Mouse (Mus musculus): ENCODE data around the gene Cdca7l. TPM values are rescaled to one million over a fixed set of nuclear protein-coding genes. Genes with fewer than 3 reads are reported as not detected.
A peak's percentile ranks its signal among the peaks of the same experiment; 100 is the strongest.

Cdca7l gene
- polyA plus RNA-seq, 1 experiment from 2014 or later: 9.7 TPM

- no peak for ATAC-seq
- WGBS: 21% methylated on average over 1 of the region's 1 CpGs
Measured at GRCm38 (mm10) chr12:117783426-117783825, 20.7 kb upstream of the Cdca7l start.

GRCm38 (mm10) chr12:117786621-117787020 is 17.5 kb upstream of the Cdca7l start:
- 18% methylated on average over 6 of the region's 6 CpGs for WGBS
- Histone ChIP-seq H3K36me3 (no peaks in the 10 kb centered on the region), H3K27ac (no peak overlapping the region), H3K4me2 (replicated peaks) (no peak overlapping the region), H3K9me3 (no peaks in the 10 kb centered on the region), H3K4me1 (replicated peaks) (peaks cover 21% of the 10 kb centered on the region), H3K4me3 (replicated peaks) (no peak overlapping the region), H3K9ac (replicated peaks) (no peak overlapping the region), H3K27me3 (peaks cover 24% of the 10 kb centered on the region)
- ATAC-seq: no peak

More at GRCm38 (mm10) chr12:117783426-117783825, 20.7 kb upstream of the Cdca7l start:
- no peak overlapping the region for H3K27ac ChIP-seq
- H3K9ac ChIP-seq (replicated peaks): no peak overlapping the region
- no peak overlapping the region for H3K4me3 ChIP-seq (replicated peaks)
- H3K4me1 ChIP-seq (replicated peaks): peaks cover 11% of the 10 kb centered on the region
- peaks cover 15% of the 10 kb centered on the region for H3K27me3 ChIP-seq
- H3K36me3 ChIP-seq: no peaks in the 10 kb centered on the region
- H3K9me3 ChIP-seq: no peaks in the 10 kb centered on the region
- no peak overlapping the region for H3K4me2 ChIP-seq (replicated peaks)

GRCm38 (mm10) chr12:117788513-117789011 is 15.5 kb upstream of the Cdca7l start:
- Histone ChIP-seq H3K9ac (replicated peaks) (peak overlapping the region; percentile 59), H3K4me2 (replicated peaks) (peak overlapping the region; percentile 62), H3K27me3 (peaks cover 37% of the 10 kb centered on the region), H3K9me3 (no peaks in the 10 kb centered on the region), H3K4me3 (replicated peaks) (peak overlapping the region; percentile 34), H3K4me1 (replicated peaks) (peaks cover 18% of the 10 kb centered on the region), H3K36me3 (no peaks in the 10 kb centered on the region), H3K27ac (no peak overlapping the region)
- ATAC-seq: peak; percentile 82
- WGBS: 6% methylated on average over 24 of the region's 24 CpGs

GRCm38 (mm10) chr12:117789017-117789416 is 15.1 kb upstream of the Cdca7l start:
- WGBS: 9% methylated on average over 7 of the region's 7 CpGs
- peak; percentile 77 for ATAC-seq
- Histone ChIP-seq H3K27ac (no peak overlapping the region), H3K4me3 (replicated peaks) (peak overlapping the region; percentile 34; the same call in 1 of the 2 replicates), H3K4me1 (replicated peaks) (peaks cover 15% of the 10 kb centered on the region), H3K4me2 (replicated peaks) (peak overlapping the region; percentile 62), H3K9ac (replicated peaks) (no peak overlapping the region), H3K9me3 (no peaks in the 10 kb centered on the region), H3K27me3 (peaks cover 37% of the 10 kb centered on the region), H3K36me3 (no peaks in the 10 kb centered on the region)

GRCm38 (mm10) chr12:117795303-117795702 is 8.8 kb upstream of the Cdca7l start:
- no peak overlapping the region for H3K9ac ChIP-seq (replicated peaks)
- H3K27ac ChIP-seq: no peak overlapping the region

GRCm38 (mm10) chr12:117805576-117805975 is 1.5 kb downstream of the Cdca7l start:
- Histone ChIP-seq H3K4me1 (replicated peaks) (peaks cover 47% of the 10 kb centered on the region), H3K4me3 (replicated peaks) (no peak overlapping the region), H3K27ac (no peak overlapping the region), H3K36me3 (no peaks in the 10 kb centered on the region), H3K27me3 (peaks cover 14% of the 10 kb centered on the region; the same call in 1 of the 2 replicates), H3K9ac (replicated peaks) (no peak overlapping the region), H3K4me2 (replicated peaks) (peak overlapping the region; percentile 22; the same call in 1 of the 2 replicates), H3K9me3 (no peaks in the 10 kb centered on the region)
- 70% methylated on average over 4 of the region's 4 CpGs for WGBS
- no peak for ATAC-seq

More at GRCm38 (mm10) chr12:117795303-117795702, 8.8 kb upstream of the Cdca7l start:
- no peaks in the 10 kb centered on the region for H3K9me3 ChIP-seq
- no peaks in the 10 kb centered on the region for H3K36me3 ChIP-seq
- no peak overlapping the region for H3K4me2 ChIP-seq (replicated peaks)
- no peaks in the 10 kb centered on the region for H3K4me1 ChIP-seq (replicated peaks)
- no peak overlapping the region for H3K4me3 ChIP-seq (replicated peaks)
- H3K27me3 ChIP-seq: peaks cover 31% of the 10 kb centered on the region
- no peak for ATAC-seq
- 66% methylated on average over 4 of the region's 4 CpGs for WGBS

GRCm38 (mm10) chr12:117806007-117806451 is 1.9 kb downstream of the Cdca7l start:
- Histone ChIP-seq H3K27ac (no peak overlapping the region), H3K4me2 (replicated peaks) (peak overlapping the region; percentile 22), H3K9me3 (no peaks in the 10 kb centered on the region), H3K4me1 (replicated peaks) (peaks cover 47% of the 10 kb centered on the region), H3K4me3 (replicated peaks) (no peak overlapping the region), H3K27me3 (peaks cover 14% of the 10 kb centered on the region; the same call in 1 of the 2 replicates), H3K36me3 (no peaks in the 10 kb centered on the region), H3K9ac (replicated peaks) (no peak overlapping the region)
- WGBS: 33% methylated on average over 12 of the region's 12 CpGs
- ATAC-seq: no peak

GRCm38 (mm10) chr12:117806470-117806869 is 2.4 kb downstream of the Cdca7l start:
- Histone ChIP-seq H3K9me3 (no peaks in the 10 kb centered on the region), H3K36me3 (no peaks in the 10 kb centered on the region), H3K4me1 (replicated peaks) (peaks cover 47% of the 10 kb centered on the region), H3K4me3 (replicated peaks) (no peak overlapping the region), H3K4me2 (replicated peaks) (peak overlapping the region; percentile 22), H3K9ac (replicated peaks) (no peak overlapping the region), H3K27ac (no peak overlapping the region), H3K27me3 (peaks cover 18% of the 10 kb centered on the region)
- no peak for ATAC-seq
- 31% methylated on average over 4 of the region's 4 CpGs for WGBS

- H3K36me3 ChIP-seq: no peaks in the 10 kb centered on the region
- H3K4me2 ChIP-seq (replicated peaks): peak overlapping the region; percentile 53
- H3K4me3 ChIP-seq (replicated peaks): no peak overlapping the region
- peaks cover 29% of the 10 kb centered on the region for H3K27me3 ChIP-seq
- peaks cover 47% of the 10 kb centered on the region for H3K4me1 ChIP-seq (replicated peaks)
- H3K27ac ChIP-seq: no peak overlapping the region
- H3K9ac ChIP-seq (replicated peaks): no peak overlapping the region
- no peaks in the 10 kb centered on the region for H3K9me3 ChIP-seq
- WGBS: 34% methylated on average over 10 of the region's 12 CpGs
- ATAC-seq: no peak
Measured at GRCm38 (mm10) chr12:117807637-117808036, 3.5 kb downstream of the Cdca7l start.

- ATAC-seq: peak; percentile 71
- H3K4me1 ChIP-seq (replicated peaks): peaks cover 47% of the 10 kb centered on the region
- 19% methylated on average over 17 of the region's 17 CpGs for WGBS
- H3K4me2 ChIP-seq (replicated peaks): peak overlapping the region; percentile 53
- H3K4me3 ChIP-seq (replicated peaks): peak overlapping the region; percentile 27
- 0 out of 2 replicates have a peak overlapping the region, but pooled peaks have one; percentile 16 for H3K9ac ChIP-seq (replicated peaks)
- peak overlapping the region; percentile 62 for H3K27ac ChIP-seq
- peaks cover 37% of the 10 kb centered on the region for H3K27me3 ChIP-seq
- no peaks in the 10 kb centered on the region for H3K9me3 ChIP-seq
- H3K36me3 ChIP-seq: no peaks in the 10 kb centered on the region
Measured at GRCm38 (mm10) chr12:117808355-117809326, 4.6 kb downstream of the Cdca7l start.

GRCm38 (mm10) chr12:117809327-117810017 is 5.4 kb downstream of the Cdca7l start:
- 22% methylated on average over 10 of the region's 10 CpGs for WGBS
- H3K27ac ChIP-seq: peak overlapping the region; percentile 62
- H3K4me3 ChIP-seq (replicated peaks): no peak overlapping the region
- peak overlapping the region; percentile 29 for H3K4me2 ChIP-seq (replicated peaks)
- H3K4me1 ChIP-seq (replicated peaks): peaks cover 47% of the 10 kb centered on the region
- H3K27me3 ChIP-seq: peaks cover 46% of the 10 kb centered on the region
- peak; percentile 59 for ATAC-seq
- H3K36me3 ChIP-seq: no peaks in the 10 kb centered on the region
- no peak overlapping the region; the same call in 1 of the 2 replicates for H3K9ac ChIP-seq (replicated peaks)
- H3K9me3 ChIP-seq: no peaks in the 10 kb centered on the region

Measured in midbrain, embryonic 13.5 days (tissue).